Mouse (Mus musculus) heart, postnatal 25 days (tissue): ENCODE measurements around the gene Zfpm1. TPM values are rescaled to one million over a fixed set of nuclear protein-coding genes. Genes with fewer than 3 reads are reported as not detected.

Source experiments
- DNase-seq: peaks from one replicate; pipeline ENCODE4 v3.0.0; 2022; ENCODE audit warnings: low spot score
- intact Hi-C: fragments of 180-260 bp; cut with DNase I; formaldehyde crosslinking; loops from one replicate; pipeline ENCODE4 v1.15.1; 2025
- total RNA-seq, 2 experiments: library from RNA; stranded (reverse); gene quantifications; 2 replicates each; pipeline ENCODE4 v1.2.3; 2021

Gene Zfpm1
- total RNA-seq, 2 experiments from 2014 or later = 21.3 to 22.6 TPM

DNA sequence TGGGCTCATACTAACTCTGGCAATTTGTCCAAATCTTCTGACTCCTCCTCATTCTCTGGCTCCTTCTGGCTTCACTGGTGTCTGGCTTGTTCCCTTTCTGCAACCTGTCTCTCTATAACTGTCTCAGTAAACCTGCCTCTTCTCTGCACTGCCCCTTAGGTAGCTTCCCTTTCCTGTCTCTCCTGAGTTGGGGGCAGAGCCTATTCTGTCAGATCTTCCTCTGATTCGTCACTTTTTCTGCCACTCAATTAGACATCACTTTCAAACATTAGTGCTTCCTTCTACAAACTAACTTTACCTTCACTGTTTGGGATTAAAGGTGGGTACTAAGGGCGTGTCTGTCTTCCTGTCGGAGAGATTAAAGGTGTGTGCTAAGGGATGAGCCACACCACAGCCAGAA lies 58.8 kb downstream of the Zfpm1 start:
- no peak for DNase-seq
- intact Hi-C loops = no loop called here

DNA sequence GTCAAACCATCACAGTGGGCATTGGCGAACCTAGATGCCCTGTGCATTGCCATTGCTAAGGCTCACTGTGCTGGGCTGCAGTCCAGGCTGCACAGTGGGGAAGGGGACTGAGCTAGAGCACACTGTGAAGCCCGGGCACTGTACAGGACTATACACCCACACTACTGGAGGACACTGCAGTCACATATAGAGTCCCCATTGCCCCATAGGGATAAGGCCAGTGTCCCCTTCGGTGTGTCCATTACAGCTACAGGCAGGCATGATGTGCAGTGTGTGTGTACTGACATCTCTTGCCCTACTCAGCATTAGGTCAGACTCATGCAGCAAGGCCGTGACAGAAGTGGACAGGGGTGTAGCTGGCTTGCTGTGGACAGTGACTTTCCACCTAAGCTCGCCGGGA lies 59.8 kb downstream of the Zfpm1 start:
- intact Hi-C loops = no loop called here
- no peak for DNase-seq

DNA sequence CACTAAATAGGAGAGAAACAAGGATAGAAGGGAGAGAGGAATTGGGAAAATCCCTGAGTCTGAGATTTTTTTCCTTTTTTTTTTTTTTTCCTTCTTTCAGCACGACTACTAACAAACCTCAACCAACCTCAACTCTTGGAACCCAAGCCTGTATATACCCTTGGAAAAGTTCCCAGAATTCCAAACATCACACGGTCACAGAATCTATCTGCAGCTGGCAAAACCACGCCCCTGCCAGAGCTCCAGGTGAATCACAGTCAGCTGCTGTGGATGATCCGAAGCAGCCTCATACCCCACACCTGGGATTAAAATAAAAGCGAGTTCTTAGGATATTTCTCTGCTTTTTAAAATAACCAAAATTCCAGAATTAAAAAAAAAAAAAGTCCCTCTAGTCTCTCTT lies 60.4 kb downstream of the Zfpm1 start:
- intact Hi-C loops = no loop called here

DNA sequence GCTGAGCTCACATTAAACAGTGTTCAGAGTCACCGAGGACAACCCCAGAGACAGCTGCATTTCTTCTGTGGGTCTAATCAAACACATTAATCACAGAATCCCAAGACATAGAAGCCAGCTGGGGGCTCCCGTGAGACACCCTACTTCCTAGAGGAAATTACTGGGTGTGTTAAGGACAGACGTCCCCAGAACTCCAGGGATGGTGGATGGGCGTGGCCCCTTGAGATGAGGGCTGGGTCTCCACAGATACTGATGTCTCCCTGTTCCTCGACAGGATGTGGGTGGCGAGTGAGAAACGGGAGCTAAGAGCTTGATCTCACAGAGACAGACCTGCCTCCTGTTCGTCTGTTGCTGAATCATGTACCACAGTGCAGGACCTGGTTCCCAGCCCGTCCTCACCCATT lies 60.9 kb downstream of the Zfpm1 start:
- intact Hi-C loops = no loop called here

More for the DNA sequence above, 60.4 kb downstream of the Zfpm1 start:
- DNase-seq = no peak

DNA sequence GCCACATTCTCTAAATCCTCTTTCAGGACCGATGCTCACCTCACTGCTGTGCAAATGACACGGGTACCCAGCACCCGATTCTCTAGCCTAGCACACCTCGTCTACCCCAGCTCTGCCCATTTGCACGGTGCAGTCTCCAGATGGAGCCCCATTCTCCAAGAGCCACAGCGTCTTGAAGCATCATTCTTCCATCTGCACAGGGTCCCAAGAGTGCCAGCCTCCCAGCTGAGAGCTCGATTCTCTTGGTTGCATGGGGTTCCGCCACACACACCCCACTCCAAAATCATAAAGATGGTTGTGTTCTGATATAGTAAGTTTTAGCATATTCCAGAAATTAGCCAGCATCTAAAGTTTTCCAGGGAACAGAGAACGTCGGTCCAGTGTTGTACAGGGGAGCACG lies 61.4 kb downstream of the Zfpm1 start:
- DNase-seq = no peak
- intact Hi-C loops = no loop called here

More for the DNA sequence above, 60.9 kb downstream of the Zfpm1 start:
- DNase-seq = peak; percentile 51

DNA sequence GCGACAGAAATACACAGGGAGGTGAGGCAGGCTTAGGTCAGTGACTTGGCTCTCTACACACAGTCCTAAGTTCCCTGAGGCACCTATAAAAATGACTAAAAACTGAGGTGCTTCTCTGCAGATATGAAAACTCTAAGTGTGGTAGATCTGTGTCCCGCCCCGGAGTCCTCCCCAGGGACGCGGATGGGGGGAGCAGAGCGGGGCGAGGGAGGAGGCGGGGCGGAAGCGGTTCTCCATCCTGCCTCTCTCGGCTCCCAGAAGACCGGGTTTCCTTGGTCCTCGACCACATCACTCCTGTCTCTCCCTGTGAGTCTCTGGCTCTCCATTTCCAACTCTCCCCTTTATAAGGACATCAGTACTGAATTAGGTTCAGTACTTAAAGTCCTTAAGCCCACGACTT lies 61.8 kb downstream of the Zfpm1 start:
- DNase-seq = no peak
- intact Hi-C loops = no loop called here

DNA sequence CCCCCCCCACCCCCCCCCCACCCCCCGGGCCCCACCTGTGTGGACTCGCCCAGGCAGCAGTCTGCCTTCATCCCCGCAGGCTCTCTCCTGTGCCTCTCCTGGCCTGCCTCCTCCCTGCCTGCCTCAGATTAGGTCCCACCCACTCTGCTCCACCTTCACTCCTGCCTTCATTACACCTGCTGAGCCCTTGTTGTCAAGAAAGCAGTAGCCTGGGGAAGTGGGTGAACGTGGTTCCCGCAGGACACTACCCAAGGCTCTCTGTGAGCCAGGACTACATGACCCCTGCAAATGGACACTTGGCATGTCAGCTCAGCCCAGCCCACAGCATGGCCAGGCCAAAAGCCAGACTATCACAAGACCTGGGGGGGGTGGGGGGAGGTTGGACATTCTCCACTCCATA lies 62.3 kb downstream of the Zfpm1 start:
- intact Hi-C loops = no loop called here
- no peak for DNase-seq

DNA sequence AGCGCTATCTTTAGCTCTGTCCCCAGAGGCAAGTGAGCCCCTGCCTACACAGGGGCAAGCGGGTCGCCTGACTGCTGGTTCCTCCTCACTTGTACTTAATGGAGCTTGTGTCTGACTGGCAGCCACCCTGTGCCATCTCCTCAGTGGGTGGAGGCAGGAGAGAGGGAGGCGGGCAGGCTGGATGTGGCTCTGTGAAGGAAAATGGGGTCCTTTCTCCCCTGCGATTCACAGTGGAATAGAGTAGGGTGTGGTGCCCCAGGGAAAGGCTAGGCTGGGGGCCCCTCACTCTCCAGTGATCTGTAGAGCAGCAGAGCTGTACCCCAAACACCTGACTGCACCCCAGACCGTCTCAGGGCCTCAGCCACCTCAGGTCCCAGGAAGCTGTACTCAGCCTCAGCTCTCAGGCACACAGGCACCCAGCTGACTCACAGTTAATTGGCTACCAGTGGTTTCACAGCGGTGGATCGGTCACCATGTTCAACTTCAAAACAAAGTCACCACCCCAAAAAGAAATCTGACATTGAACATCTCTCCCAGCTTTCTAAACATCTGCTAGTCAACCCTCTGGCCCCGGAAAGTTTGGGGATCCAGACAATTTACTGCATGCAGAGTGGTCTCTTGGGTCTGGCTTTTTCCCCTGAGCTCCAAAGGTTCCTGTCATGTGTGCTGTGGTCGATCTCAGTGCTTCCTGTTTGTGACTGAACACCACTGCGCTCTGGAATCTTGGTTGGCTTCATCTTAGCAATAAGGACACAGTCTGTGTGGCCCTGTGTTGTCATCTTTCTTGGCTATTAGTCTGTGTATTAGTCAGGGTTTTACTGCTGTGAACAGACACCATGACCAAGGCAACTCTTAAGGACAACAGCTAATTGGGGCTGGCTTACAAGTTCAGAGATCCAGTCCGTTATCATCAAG lies 63.5 kb downstream of the Zfpm1 start:
- intact Hi-C loops = no loop called here
- DNase-seq = no peak

DNA sequence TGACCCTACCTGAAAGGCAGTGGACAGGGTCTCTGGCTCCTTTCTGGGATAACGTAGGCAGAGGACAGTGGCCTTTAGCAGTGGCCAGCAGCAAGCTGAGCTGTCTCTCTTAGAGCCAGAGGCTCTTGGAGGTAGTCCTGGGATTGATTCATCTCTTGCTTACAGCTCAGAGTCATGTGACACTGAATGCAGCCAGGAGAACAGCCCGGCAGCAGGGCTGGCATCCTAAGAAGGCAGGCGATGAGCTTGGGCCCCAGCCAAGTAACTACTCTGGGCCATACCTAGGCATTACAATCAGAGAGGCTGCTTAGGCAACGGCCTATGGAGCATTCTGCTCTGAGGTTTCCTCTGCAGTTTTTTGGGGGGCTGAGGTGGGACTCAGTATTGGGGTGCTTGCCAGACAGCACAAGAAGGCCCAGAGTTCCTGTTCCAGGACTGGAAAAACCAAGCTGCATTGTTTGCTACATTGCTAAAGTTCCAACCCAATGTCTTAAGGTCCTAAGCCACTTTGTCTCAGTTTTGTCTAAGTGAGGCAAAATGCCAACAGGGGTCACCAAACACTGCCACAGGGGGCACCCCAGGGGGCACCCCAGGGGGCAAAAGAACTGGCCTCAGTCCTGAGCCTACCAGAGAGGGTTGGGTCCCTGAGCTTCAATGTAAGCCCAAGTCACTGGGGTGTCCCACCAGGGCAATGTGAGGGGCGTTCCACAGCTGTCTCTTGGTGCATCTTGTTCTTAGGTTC lies 66.0 kb downstream of the Zfpm1 start:
- intact Hi-C loops = loop anchor here (2.0 kb wide), 1 partner anchor 21 kb away; no protein-coding TSS in a partner anchor

DNA sequence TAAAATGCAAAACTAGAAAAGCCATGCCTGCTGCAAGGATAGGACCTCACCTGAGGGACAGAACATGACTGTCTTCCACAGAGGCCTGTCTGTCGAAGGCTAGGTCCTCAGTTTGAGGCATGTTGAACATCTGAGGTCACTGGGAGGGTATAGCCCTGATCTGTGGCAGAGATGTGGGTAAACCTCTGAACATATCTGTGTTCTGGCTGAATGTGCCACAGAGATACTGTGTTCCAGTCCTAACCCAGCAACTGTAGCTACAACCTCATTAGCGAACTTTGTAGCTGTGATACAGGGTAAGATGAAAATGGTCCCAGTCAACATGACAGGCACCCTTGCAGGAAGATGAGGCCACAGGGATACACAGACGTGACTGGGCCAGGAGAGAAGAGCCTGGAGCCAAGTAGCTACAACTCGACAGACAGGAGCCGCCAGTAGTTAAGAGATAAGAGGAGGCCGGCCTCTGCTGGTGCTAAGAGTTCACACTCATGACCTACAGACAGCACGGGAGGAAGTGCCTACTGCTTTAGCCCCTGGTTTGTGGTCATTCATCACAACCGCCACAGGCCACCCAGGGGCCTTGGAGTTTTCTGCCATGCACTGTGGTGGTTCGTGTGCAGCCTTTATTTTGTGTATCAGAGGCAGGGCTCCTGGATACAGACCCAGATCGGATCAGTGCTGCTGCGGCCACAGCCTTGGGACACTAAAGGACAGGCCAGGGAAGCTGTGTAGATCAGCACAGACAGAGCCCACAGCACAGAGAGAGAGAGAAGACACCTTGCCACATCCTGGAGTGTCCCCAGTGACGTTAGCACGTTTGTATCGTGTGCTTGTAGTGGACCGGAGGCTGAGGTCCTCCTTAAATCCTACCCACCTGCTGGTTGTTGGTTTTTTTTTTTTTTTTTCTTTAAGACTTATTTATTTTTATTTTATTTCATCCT lies 67.7 kb downstream of the Zfpm1 start:
- intact Hi-C loops = loop anchor here (2.0 kb wide), 1 partner anchor 19 kb away; no protein-coding TSS in a partner anchor
- DNase-seq = no peak

More for the DNA sequence above, 66.0 kb downstream of the Zfpm1 start:
- no peak for DNase-seq

DNA sequence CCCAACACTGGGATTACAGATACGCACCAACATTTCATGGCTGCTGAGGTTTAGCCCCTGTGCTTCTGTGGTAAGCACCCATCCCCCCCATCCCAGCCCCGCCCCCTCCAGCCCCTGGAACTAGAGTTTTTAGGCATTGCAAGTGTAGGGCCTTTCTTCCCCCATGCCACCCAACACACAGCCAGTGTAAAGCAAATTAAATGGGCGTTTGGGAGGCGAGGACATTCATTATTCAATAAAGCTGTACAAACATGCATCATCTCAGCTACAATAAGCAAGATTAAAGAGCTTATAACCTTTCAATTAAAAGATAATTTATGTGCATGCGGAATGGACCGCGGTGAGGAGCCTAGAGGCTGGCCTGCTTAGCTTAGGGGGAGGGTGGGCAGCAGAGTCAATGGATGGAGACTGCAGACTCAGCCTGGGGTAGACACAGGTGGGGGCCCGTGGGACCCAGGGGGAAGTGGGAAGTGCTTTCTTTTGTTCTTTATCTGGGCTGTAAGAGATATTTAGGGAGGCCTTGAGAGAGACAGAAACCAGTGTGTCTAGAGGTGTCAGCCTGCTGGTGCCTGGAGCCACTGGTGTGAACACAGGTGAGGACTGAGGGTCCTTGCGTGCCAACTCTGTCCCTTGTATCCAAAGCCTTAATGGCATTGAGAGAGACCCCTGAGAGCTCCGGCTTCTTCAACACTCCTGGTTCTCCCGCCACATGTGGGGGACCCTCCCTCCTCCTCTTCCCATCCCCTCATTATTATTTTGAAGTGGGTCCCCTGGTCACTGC lies 68.6 kb downstream of the Zfpm1 start:
- intact Hi-C loops = no loop called here

DNA sequence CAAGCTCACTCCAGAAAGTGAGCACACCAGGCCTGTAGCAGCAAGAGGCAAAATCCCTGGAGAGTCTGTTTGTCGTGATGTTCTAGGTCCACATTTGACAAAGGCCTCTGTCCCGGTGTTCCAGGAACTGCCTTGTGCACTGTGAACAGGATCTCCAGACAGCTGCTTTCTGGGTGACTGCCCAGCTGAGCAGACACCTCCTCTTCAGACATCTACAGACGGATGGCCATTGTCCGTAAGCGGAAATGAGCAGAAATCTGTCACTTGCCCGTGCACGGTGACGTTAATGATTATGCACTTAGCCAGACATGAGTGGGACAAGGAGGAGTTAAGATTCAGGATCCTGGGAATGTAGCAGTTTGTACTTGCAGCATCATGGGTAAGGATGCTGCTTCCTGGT lies 72.2 kb downstream of the Zfpm1 start:
- intact Hi-C loops = no loop called here
- no peak for DNase-seq

More for the DNA sequence above, 68.6 kb downstream of the Zfpm1 start:
- no peak for DNase-seq

DNA sequence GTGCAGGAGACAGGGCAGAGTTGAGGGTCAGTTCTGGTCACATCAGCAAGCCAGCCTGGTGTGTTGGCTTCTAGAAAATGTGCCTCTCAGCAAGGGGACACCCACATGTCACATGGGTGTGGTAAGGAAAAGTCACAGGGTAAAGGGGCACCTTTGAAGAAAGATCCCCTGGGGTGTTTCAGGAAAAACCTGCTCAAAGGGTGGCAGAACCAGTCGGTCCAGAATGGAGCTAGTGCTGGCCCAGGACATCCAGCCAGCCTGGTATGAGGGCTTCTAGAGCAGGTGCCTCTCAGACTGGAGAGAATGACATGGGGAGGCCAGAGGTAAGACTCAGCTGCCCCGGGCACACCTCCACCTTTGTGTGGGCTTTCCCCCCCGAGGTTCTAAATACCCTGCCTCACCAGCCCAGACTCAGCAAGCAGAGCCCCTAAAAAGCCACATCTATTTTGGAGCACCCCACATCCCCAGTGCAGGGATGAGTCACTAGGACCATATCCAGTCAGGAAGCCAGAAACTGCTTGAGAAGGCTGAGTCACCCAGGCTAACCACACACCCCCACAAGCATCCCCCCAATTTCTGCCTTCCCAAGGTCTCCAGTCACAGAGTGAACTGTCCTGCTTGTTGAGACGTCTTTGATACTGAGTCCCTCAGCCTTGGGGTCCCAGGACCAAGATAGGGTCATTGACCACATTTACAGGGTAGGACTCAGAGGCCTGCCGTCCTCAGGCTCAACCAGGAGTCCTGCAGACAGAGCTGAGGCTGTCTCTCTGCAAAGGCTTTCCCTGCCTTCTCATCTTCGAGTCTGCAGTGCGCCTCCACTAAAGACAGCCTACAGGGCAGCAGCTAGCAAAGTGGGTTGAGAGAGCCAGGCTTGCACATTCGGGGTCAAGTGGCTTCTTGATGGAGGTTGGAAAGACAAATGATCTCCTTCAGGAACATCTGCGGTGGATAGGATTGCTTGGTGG lies 74.0 kb downstream of the Zfpm1 start:
- no peak for DNase-seq
- intact Hi-C loops = no loop called here

DNA sequence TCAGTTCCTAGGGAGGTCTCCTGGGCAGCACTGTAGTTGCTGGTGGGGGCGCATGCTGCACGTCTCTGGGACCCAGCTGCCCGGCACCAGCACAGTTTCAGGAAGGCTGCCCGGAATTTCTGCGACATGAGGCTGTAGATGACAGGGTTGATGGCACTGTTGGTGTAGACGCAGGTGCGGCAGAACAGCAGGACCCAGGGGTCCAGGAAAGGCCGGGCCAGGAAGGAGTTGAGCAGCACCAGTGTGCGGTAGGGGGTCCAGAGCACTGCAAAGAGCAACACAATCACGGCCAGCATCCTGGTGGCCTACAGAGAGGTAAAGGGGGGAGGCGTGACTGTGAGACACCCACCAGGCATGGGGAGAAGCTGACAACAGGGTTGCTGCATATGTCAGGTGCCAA lies 75.3 kb downstream of the Zfpm1 start:
- no peak for DNase-seq
- intact Hi-C loops = no loop called here

DNA sequence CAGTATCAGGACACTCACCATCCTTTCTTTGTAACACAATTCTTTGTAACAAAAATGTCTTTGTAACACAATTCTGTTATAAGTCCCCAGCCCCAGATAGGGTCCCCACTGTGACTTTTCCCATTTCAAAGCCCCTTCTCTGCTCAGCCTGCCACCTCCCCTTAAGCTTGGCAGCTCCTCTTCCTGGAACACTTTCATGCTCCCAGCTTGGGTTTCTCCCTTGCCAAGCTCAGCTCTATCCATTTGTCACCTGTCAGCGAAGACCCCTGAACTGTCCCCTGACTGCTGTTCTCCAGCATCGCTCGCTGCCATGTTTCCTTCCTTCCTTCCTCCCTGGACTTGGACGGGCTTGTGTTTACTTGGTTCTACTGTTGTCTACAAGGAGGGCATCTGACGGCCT lies 75.7 kb downstream of the Zfpm1 start:
- intact Hi-C loops = no loop called here
- no peak for DNase-seq

DNA sequence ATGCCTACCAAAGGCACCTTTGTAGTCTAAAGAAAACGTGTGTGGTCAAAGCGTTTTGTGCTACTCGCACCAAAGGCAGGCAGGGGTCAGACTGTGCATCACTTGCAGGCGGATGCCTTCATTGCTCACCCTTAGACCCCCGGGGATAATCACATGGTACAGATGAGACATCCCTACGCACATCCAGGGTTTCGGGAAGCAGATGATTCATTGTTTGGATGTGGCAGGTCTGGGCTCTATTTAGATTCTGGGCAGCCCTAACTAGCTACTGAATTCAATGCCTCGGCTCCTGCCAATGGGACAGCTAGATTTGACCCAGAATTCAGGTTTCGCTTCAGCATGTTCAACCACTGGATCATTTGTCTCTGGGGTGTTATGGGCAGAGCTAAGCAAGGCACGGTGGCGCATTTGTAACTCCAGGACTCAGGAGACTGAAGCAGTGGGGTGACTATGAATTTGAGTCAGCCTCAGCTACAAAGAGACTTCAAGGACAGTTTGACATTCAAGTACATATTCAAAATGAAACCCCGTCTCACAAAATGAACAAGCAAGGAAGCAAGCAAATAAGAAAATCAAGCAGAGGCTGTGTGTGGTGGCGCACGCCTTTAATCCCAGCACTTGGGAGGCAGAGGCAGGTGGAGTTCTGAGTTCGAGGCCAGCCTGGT lies 77.3 kb downstream of the Zfpm1 start:
- intact Hi-C loops = no loop called here
- no peak for DNase-seq

DNA sequence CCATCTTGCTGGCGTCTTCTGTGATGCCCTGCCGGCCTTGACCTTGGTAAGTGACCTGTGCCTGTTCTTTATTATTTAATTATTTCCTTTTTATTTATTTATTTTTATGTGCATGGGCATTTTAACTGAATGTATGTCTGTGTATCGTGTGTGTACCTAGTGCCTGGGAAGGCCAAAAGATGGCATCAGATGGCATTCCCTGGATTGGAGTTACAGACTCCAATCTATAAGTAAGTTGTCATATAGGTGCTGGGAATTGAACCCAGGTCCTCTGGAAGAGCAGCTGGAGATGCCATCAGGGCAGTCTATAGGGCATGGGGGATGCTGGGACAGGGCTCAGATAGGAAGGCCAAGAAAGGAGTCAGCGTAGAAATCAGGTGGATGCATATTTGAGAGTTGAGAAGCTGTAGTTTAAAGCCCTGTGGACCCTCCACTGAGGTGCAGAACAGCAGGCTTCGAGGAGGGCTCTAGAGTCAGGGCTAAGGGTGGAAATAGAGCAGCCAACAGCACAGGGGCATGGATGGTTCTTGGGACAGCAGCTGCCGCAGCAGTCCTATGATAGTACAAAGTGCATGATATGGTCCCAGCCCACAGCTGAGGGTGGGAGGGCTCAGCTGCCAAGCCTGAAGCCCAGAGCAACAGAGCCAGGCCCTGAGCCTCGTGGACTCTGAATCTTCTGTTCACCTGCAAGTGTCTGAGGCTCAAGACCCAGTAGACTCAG lies 78.9 kb downstream of the Zfpm1 start, which contains the start of gene Trhr2:
Gene Trhr2 (minus strand): TSS at position 51 of the 721 bp plus-strand sequence.
- intact Hi-C loops = no loop called here
- no peak for DNase-seq
